Mouse (Mus musculus): ENCODE results near the gene Ift22.

- no peak for TF ChIP-seq EP300 (IDR thresholded peaks at IDR 0.05; ENCODE audit: low read depth)
- TF ChIP-seq CTCF (IDR thresholded peaks at IDR 0.05; ENCODE audit: low read depth), result no peak
These were observed 37.1 kb downstream of the Ift22 start for GRCm38 (mm10) chr5:136945084-136945483.

Data from liver, embryonic 14.5 days (tissue).